Mouse (Mus musculus) left cerebral cortex, postnatal 36 days (tissue): Measurements from ENCODE around the gene Cyp1a2. TPM values are rescaled to one million over a fixed set of nuclear protein-coding genes. Genes with fewer than 3 reads are reported as not detected.

Experiments used
- DNase-seq, 2 experiments: peaks; one replicate each; pipeline ENCODE4 v3.0.0; 2021 to 2022; ENCODE audit warnings: low spot score in 2 of 2, mixed read lengths in 1 of 2
- intact Hi-C: fragments of 180-260 bp; cut with DNase I; formaldehyde crosslinking; loops from one replicate; pipeline ENCODE4 v1.15.1; 2025
- total RNA-seq, 2 experiments: library from RNA; stranded (reverse); gene quantifications; 2 replicates each; pipeline ENCODE4 v1.2.3; 2021

Gene Cyp1a2
- total RNA-seq, 2 experiments from 2014 or later: not detected

DNA sequence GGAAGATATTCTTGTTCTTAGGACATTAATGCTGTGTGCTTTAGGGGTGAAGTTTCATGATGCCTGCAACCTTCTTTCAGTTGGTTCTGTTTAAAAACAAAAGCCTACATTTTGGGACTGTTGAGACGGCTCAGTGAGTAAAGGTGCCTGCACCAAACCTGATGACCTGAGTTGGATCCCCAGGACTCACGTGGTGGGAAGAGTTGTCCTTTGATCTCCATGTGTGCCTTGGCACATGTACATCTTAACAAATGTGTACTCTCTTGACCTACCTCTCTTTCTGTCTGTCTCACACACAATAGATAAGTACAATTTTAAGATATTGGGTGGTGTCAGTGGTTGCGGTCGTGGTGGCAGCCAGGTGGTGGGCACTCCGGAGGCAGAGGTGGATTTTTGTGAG is 2.5 kb upstream of the Cyp1a2 start:
- intact Hi-C loops: no loop called here
- no peak for DNase-seq

DNA sequence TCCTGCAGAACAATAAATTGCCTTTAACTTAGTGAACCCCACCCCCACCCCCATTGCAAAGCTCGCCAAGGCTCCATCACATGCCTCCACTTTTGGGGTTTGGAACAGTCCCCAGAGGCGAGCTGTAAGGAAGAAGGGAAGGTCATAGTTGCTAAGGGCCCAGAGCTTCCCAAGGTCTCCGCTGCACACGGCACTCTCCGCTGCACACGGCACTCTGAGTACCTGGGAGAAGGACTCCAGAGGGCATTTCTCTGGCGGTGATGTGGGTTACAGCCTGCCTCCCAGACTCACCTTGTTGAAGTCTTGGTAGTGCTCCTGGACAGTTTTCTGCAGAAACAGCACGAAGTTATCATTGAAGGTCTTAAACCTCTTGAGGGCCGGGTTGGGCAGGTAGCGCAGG is 2.1 kb downstream of the Cyp1a2 start:
- no peak for DNase-seq
- intact Hi-C loops: no loop called here

DNA sequence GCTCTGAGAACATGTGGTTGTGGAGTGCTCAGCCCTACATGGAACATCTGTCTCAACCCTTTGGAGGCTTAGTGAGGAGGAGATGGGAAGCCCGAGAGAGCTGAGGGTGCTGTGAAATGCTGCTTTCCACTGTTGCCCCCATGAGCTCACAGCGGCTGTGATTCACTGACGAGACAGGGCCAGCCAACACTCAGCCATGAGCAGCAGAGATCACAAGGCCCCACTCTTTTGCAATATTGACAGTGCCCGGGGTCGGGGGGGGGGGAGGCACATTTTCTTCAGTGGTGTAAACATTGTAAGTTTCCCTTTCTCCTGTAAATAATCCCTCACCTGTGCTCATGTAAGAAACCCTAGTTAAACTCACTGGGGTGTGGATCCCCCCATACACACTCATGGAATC is 12.0 kb downstream of the Cyp1a2 start:
- intact Hi-C loops: loop anchor here (10.0 kb wide), 1 partner anchor 323 kb away; no protein-coding TSS in a partner anchor
- no peak for DNase-seq

DNA sequence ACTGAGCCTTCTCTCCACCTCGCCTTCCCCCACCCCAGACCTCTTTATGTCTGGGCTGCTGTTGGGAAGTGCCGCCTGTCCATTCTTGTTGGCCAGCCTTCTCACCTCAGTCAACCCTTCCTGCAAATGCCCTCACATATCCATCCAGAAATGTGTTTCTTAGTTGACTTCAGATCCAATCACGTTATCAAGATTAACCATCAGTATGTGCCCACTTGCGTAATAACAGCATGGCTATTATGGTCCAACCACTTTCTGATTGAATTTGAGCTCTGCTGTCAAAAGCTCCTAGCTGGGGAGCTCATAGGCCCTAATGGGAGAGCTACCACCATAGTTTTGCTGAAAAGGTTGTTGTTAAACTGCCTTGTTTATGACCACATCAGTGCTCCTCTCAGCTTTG is 12.5 kb downstream of the Cyp1a2 start:
- no peak for DNase-seq
- intact Hi-C loops: loop anchor here (10.0 kb wide), 1 partner anchor 324 kb away; no protein-coding TSS in a partner anchor

DNA sequence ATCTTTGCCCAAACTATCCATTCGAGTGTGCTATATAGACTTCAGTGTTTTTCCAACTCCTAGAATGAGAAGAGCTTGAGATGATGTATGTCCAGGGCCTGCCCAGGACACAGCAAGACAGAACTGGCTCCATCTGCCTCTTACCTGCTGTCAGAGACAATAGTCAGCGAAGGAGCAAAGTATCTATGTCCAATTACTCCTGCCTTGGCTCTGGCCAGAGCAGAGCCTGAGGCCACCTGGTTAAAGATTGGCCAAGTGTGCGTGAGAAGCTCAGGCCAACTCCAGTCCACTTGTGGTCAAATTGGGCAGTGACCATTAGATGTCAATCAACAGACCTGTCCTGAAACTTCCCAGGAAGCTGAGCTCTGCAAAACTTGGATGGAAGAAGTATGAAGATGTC is 13.9 kb downstream of the Cyp1a2 start:
- intact Hi-C loops: no loop called here

DNA sequence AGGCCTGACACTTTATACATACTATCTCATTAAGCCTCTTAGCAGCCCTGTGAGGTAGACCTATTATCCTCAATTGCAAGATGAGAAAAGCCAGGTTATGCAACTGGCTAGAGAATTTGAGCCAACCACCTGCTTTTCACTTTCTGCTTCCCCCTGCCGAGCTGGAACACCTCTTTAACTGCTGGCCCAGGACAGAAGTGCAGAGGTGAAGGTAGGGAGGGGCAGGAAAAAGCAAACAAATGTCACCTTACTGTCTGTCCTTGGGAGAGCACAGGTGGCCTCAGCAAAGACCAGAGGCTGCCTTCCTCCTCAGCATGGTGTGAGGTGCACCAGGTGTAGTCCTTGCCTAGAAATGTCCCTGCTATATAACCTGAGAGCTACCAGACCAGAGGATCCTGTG is 15.2 kb downstream of the Cyp1a2 start:
- intact Hi-C loops: no loop called here
- no peak for DNase-seq

More for the DNA sequence above, 13.9 kb downstream of the Cyp1a2 start:
- no peak for DNase-seq

DNA sequence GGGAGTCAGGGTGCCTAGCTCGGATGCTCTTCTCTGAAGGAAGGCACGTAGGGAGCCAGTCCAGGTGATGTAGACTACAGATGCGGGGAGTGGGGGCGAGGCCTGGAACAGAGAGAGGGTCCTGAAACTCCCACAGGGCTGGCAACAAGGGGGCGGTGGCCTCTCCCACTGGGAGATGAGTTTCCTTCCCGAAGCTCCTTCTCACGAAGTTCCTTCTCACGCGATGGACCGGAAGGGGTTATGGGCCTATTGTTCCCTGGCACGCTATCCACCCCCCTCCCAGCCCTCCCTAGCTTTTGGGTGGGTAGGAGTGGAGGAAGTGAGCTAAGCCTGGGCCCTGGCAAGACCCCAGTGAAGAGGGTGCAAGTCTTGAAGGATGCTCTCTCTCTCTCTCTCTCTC is 15.7 kb downstream of the Cyp1a2 start:
- intact Hi-C loops: no loop called here
- DNase-seq: no peak

DNA sequence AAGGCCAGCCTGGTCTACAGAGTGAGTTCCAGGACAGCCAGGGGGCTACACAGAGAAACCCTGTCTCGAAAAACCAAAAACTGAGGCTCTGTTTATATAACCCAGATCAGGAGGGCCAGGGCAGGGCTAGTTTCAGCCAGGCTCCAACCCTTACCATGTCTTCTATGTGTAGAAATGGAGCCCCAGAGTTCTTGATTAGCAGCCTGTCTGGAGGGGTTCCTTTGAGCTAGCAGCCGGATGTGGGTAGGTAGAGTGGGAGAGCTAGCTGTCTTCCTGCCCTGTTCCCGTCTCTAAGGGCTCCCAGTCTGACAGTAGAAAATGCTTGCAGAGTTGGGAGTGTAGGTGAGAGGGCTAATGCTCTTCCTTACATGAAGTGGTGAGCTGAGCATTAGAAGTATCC is 16.4 kb downstream of the Cyp1a2 start:
- intact Hi-C loops: no loop called here
- no peak for DNase-seq

DNA sequence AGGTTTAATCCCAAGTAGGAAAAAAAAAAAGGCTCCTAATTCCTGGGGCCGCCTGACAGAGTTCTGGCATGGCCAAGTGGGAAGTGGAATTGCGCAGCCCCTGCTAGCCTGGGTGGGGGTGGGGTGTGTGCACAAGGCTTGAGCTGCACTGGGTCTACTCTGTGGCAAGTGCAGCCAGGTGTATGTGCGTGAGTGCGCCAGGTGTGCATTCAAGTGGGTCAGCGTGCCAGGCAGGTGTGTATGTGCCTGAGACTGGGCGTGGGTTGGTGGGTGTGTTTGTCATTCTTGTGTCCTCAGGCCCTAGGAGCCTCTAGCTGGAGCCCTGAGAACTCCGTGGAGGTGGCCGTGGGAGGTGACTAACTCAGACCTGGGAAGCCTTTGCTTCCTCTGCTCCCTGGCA is 17.0 kb downstream of the Cyp1a2 start:
- DNase-seq: no peak
- intact Hi-C loops: no loop called here

DNA sequence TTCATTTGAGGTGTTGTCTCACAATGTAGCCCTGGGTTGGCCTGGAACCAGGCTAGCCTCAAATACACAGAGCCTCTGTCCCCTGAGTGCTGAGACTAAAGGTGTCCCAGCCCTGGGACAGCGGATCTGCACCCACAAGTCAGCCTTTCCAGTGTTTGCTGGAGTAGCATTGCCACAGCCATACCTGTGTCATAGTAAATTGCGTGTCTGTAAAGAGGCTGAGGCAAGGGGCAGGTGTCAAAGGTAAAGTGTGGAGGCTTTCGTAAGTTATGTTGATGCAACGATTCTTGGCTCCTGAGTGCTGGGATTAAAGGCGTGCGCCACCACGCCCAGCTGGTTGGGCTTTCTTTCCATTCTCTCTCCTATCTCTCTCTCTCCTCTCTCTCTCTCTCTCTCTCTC is 18.9 kb downstream of the Cyp1a2 start:
- DNase-seq: no peak
- intact Hi-C loops: no loop called here

DNA sequence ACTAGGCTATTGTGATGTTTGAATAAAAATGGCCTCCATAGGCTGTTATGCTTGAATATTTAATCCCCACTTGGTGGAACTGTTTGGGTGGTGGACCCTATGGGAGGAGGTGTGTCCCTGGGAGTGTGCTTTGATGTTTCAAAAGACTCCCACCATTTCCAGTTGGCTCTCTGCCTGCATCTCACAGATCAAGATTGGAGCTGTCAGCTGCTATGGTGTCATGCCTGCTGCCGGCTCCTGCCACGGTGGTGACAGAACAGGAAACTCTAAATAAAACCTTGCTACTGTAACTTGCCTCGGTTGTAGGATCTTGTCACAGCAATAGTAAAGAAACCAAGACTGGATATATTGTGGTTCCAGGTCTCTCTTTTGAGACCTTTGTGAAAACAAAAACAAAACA is 22.0 kb downstream of the Cyp1a2 start:
- intact Hi-C loops: no loop called here
- DNase-seq: no peak

DNA sequence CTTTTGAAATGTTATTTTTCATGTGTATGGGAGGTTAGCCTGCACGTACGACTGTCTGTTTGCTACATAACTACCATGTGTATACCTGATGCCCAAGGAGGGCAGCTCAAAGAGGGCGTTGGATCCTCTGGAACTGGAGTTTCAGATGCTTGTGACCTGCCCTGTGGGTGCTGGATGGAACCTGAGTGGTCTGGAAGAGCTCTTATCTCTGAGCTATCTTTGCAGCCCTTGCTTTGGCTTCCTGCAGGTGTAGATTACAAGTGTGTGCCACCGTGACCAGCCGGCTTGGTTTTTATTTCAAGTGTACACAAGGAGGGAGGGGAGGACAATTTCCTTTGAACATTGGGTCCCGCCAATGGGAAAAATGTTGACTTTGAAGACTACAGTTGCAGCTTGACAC is 23.0 kb downstream of the Cyp1a2 start:
- intact Hi-C loops: loop anchor here (1.0 kb wide), 1 partner anchor 84 kb away; no protein-coding TSS in a partner anchor
- no peak for DNase-seq

DNA sequence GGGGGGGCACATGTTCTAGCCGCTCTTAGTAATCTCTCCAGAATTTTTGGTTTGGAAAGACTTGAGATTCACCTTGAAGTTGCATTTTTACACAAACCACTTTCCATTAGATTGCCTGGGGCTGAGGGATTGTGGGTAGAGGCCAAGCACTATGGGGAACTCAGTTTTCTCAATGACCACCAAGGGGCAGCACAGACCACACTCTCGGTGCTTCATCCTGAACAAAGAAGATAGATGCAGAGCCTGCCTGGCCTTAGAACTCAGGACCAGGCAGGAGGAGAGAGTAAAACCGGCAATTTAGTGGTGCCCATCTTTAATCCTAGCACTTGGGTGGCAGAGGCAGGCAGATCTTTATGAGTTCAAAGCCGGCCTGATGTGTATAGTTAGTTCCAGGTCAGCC is 23.7 kb downstream of the Cyp1a2 start:
- intact Hi-C loops: loop anchor here (1.0 to 5.0 kb wide), 2 partner anchors 85 to 117 kb away; no protein-coding TSS in a partner anchor
- DNase-seq: peak; percentile 60 to 76

DNA sequence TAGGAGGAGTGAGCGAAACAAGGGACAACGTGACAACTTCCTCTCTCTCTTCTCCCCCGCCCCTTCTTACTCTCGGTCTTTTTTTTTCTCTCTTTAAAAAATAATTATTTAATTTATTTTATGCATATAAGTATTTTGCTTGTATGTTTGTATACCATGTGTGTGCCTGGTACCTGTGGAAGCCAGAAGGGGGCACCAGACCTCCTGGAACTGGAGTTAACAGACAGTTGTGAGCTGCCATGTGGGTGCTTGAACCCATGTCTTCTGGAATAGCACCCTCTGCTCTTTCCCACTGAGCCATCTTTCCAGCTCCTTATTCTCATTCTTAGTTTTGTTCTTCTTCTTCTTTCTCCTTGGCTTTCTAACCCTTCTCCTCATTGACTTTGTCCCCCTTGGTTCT is 24.5 kb downstream of the Cyp1a2 start:
- intact Hi-C loops: loop anchor here (5.0 kb wide), 1 partner anchor 117 kb away; no protein-coding TSS in a partner anchor
- no peak for DNase-seq

DNA sequence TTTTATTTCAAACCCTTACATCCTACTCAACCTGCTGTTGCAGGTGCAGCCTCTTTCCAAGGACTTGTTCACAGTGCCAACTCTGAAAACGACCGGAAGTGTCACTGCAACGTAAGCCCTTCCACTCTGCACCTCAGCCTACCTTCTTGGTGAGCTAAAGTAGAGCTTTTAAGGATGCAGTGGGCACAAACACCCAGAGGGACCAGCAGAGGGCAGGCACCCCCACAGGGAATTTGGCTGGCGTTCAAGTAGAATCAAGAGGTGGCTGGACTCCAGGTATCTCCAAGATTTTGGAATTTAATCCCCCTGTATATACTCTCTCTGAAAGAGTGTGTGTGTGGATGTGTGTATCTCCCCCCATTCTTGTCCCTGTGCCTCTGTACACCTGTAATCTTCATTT is 25.7 kb downstream of the Cyp1a2 start:
- intact Hi-C loops: loop anchor here (5.0 kb wide), 1 partner anchor 116 kb away; no protein-coding TSS in a partner anchor
- no peak for DNase-seq

DNA sequence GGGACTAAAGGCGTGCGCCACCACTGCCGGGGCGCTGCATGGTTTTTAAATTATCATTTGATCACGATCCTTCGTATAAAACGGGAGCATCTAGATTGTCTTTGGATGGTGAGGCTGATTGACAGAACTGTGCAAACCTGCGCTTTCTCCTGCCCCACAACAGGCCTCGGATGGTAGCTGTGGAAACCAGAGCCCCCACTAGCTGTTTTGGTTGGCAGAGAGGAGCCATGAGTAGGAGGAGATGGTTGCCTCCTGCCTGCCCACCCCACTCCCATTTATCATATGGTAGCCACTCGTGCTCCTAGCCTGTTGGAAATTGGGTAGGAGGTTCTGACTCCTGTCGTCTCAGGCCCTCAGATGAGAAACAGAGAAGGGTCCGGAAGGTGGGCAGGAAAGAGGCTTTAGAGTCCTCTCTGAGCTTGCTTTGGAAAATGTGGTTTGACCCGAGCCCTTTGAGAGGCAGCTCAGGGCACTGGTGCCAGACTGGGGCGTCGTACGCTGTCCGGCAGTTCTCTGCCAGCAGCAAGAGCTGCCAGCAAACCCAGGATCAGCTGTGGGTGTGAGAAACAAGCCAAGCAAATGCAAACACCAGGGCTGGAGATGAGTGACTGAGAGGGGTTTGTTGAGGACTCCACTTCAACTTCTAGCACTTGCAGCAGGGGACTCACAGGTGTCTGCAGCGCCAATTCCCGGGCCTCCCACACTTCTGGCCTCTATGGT is 26.7 kb downstream of the Cyp1a2 start:
- intact Hi-C loops: loop anchor here (5.0 kb wide), 1 partner anchor 114 kb away; no protein-coding TSS in a partner anchor
- no peak for DNase-seq

DNA sequence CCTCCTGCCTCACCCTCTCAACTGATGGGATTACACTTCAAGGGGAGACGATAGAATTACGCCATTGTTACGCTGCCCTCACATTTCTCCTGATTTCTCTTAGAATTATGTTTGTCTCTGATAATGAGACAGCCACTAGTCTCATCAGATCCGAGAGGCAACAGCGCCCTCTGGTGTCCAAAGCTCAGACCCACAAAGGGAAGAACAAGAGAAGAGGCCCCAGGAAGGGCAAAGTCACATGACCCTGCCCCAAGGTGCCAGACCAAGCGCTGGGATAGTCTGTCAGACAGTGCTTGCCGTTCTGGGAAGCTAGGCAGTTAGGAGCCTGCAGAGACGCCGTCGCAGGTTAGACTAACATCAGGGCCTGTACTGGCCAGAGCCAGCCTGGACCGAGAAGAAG is 27.8 kb downstream of the Cyp1a2 start:
- intact Hi-C loops: loop anchor here (5.0 kb wide), 1 partner anchor 113 kb away; no protein-coding TSS in a partner anchor
- DNase-seq: peak; percentile 86 to 91

DNA sequence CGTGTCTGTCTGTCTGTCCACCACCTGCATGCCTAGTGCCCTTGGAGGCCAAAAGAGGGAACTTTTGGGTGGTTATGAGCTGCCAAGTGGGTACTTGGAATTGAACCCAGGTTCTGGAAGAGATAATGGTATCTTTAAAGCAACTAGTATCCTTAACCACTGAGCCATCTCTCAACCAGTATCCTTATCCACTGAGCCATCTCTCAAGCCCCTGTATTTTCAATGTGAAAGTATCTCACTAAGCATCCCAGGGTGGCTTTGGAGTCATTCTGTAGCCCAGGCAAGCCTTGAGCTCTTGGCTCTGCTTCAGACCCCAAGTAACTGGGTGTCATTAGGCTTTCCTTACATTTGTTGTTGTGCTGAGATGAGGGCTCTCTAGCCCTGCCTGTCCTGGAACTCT is 28.5 kb downstream of the Cyp1a2 start:
- intact Hi-C loops: loop anchor here (5.0 kb wide), 1 partner anchor 113 kb away; no protein-coding TSS in a partner anchor
- DNase-seq: no peak

DNA sequence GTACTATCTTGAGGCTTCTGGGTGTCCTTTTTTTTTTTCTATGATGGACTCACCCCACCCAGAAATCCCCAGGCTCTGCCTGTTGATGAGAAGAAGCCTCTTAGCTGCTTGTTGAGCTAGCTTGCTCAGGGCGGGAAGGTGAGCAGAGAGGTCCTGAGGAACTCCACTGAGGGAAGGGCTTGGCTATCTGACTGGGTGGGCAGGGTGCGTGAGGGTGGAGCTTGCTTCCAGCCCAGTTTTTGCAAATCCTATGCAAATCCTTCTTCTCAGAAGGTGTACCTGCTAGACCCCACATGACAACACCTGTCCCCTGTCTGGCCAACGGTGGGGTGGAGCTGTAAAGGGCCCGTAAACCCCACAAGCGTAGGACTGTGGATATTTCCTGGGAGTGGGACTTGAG is 30.2 kb downstream of the Cyp1a2 start, which contains the start of gene Csk:
Csk (minus strand) TSS at position 349 of the 400 bp plus-strand sequence.
- intact Hi-C loops: no loop called here
- no peak for DNase-seq

DNA sequence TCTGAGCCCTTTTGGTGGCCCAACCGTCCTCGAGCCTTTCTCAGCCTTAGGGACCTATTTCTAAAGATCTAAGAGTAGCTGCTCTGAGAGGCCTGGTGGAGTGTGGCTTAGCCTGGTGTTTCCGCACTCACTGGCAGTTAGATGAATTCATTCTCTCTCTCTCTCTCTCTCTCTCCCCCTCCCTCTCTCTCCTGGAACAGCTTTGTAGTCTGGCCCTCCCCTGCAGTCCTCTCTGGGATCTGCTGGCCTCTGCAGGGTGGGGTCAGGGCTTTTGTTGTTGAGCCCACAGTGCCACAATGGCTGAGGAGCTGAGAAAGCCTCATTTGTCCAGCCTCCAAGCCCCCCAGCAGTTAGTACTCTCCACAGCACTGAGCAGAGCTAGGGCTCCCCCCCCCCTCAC is 30.6 kb downstream of the Cyp1a2 start:
- DNase-seq: no peak
- intact Hi-C loops: no loop called here

DNA sequence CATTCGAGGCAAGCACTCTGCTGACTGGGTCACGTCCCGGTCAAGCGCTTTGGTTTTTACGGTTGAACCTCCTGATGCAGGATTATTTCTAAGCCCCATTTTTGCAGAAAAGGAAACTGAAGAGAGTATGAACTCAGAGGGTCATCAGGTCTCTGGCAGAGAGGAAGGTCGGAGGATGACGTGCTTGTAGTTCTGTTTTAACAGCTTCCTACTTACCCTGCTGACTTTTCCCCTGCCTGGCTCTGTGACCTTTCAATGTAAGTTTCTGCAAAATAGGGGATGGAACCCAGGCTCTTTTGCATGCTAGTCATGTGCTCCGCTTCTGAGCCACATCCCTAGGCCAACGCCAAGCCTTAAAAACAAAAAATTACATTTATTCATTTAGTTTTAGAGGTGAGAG is 31.2 kb downstream of the Cyp1a2 start:
- intact Hi-C loops: no loop called here
- no peak for DNase-seq
